Mouse (Mus musculus) adipocyte (in vitro differentiated cells): Measurements from ENCODE around the gene Tec.

Experiments used
- DNase-seq: peaks from one replicate; pipeline ENCODE4 v3.0.0-alpha.2; 2016; ENCODE audit warnings: low spot score

Tec gene

DNA sequence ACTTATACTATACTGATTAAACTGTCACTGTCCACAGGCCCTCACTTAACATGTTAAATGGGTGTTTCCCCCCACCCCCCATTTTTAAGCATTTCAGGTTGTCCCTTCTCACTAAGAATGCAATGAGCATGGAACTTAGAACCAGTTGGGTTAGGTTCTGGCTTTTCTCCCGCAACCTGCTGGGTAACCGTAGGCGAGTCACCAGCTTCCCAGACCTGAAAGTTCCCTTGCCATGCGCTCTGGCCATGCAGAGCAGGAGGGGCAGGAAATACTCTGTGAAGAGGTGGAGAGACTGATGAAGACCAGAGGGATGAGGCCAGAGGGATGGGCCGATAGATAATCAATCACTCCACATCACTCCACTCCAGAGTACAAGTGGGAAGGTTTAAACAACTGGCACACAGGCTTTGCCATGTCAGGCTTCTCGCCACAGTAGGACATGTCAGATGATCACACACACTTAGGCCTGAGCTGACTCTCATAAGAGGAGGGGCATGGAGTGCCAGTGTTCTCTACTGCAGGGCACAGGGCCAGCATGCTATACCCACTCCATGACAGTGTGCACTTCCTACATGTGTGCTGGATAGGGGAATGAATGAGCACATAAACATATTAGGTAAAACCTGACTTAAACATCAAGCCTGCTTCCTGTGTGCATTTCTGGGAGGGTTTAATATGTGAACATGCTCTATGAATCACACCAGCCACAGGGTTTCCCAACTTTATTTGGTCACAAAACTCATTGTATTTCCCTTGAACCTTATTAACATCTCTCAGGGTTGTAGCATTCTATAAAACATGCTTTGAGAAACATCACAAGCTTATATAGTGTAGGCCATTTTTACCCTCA, 13.9 kb downstream of the Tec start:
- DNase-seq: no peak

DNA sequence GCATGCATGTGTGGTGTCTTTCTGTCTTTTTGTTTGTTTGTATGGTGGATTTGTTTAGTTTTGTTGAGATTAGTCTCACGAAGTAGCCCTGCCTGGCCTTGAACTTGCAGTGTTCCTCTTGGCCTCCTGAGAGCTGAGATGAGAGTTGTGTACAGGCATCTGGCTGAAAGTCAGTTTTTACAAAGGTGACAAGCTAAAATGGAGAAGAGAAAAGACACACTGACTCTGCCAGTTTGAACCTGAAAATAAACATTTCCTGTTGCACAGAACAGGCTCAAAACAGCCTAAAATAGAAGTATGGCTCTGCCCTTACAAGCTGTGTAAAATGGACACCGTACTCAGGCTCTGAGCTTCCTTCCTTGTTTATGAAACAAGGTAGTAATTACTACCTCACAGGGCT, 14.9 kb downstream of the Tec start:
- DNase-seq: peak; percentile 23

DNA sequence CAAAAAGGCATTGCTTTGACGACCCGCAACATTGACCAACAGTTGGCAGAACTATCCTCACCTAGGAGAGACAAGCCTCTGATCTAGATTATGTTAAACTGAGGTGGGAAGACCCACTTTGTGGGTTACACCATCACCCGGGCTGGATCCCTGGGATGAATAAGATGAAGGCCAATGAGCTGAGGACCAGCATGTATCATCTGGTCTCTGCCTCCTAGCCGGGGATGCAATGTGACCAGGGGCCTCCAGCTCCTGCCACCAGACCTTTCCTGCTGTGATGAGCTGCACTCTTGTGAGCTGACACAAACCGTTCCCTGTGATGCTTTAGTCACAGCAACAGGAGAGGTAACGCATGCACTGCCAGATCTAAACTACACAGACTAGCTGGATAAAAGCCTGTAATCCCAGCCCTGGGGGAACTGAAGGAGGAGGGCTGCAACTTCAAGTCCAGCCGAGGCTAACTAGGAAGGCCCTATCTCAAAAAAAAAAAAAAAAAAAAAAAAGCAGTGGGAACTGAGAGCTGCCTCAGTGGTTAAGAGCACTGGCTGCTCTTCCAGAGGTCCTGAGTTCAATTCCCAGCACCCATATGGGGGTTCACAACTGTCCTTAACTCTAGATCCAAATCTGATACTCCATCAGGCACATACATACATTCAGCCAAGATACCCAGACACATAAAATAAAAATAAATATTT, 15.8 kb downstream of the Tec start:
- DNase-seq: no peak

DNA sequence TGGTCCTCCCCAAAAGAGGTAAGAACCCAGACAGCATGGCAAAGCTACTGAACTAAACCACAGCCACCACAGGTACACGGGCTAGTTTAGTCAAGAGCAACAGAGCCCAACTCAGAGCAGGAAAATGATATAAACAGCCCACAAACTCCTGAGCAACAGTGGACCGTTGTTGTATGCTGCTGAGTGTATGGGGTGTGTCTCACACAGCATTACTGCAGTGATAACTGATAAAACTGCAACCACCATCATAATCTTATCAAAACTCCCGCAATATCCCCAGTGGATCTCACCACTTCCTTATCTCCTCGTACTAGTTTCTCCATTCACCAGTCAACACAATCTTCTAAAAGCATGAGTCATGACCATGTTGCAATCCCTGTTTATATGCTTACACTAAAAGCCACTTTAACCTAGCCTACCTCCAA, 16.6 kb downstream of the Tec start:
- DNase-seq: no peak

DNA sequence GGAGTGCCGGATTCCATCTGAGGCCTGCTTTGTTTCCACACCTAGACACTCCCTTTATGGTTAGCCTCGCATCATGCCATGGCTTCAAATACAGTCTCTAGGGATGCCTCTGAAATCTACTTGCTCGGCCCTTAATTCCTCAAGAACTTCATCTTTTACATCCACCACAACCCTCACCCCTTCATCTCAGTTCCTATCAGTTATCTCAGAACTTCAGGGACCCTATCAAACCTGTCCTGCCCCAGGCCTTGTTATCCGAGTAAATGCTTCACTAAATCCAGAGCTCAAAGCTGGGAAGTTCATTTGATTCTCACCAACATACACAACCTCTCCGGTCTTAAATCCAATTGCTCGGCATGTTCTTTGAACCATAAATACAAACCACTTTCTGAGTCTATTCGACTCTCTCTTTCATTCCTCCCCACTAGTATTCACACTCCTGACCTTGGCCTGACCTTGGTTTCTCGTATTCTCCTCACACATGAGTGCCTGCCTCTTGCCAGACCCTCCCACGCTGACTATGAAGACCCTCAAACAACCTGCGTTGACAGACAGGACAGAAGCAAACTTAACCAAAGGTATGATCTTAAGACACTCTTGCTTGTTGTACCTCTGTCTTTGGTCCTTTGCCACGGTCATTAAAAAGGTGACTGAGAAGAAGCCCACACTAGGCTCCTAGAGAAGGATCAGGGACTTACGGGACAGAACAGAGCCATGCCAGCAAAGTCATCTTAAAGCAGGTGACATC, 17.2 kb downstream of the Tec start:
- DNase-seq: no peak

DNA sequence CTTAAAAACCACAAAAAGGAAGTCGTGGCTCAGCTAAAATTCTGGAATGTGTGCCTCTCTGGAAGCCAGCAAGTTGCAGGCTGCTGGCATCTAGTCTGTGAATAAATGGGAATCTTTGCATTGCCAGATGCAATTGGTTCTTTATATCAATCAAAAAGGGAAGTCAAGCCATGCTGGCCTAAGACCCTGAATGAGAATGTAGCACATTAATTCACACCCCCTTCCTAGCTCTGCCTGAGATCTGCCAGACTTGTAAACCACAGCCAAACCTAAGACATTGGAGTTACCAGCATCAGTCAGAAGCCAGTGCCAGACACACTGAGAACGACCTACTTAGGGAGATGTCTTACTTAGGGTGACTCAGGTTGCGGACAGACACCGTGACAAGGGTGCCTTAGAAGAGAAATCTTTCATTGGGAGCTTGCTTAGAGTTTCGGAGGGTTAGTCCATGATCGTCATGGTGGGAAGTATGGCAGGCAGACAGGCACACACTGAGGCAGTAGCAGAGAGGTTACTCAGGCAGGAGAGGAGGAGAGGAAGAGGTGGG, 19.3 kb downstream of the Tec start:
- DNase-seq: no peak

DNA sequence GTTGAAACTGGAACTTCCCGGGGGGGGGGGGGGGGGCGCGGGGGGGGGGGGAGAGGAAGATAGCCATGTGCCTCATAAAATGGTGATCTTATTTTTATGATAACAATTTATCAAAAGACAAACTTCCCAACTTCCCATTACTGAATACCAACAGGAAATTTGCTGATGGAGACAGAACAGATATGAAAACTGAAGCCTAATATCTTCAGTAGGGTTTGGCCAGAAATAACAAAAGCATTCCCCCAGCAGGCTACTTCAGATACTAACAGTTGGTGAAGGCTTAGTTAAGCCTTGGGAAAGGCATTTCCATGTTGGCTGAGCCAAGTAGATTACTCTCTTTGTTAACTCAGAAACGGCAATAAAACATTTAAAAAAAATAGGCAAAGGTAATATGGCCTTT, 21.6 kb downstream of the Tec start:
- DNase-seq: no peak

DNA sequence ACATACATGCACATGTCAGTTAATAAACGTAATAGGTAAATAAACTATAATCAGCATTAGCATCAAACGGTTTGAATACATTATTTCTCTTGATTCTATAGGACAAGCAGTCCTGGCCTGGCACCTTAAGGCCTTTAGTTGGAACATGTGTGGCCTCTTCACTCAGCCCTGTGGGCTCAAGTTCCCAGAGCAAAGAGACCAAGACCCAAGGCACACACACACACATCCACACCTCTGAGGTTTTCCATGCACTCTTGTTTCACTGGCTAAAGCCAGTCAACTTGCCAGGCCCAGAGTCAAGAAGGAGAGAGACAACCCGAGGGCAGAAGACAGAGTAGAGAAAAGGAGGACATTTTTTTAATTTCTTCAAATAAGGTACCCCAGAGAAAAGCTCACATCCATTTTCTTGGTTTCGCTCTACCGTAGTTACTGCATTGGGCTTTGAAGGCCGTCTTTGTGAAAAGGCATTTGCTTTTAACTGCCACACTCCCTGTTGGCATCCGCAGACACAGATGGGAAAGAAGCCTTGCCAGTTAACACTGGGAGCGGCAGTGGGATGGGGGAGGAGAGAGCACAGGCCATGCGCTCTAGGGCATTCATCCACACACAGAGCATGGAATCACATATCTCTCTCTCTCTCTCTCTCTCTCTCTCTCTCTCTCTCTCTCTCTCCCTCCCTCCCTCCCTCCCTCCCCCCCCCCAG, 22.2 kb downstream of the Tec start:
- no peak for DNase-seq

DNA sequence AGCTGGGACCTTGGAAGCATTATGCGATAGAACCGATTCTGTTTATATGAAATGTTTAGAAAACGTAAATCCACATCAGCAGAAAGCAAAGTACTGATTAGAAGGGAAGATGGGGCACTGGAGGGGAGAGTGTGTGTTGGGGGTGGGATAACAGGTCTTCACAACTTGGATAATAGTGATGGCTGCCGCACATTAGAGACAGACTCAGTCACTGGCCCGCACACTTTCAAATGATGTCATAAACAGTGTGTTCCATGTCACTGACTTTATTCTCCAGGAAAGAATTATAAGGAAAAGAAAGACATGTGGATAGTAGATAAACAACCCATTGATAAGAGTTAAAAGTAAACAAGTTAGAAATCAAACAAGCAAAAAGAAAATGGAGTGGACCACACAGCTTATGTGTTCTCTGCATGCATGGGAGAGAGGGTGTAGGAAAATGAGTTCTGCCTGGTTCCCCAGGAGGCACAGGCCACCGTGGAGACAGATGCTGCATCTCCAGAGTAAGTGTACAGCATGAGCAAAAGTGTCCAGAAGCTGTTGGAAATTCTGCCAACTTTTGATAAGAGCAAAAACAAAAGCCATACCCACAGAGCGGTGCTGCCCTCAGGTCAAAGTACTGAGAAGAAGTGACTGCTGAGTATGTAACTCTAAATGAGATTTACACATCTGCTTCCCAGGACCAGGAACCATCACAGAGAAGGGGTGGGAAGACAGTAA, 23.3 kb downstream of the Tec start:
- no peak for DNase-seq

DNA sequence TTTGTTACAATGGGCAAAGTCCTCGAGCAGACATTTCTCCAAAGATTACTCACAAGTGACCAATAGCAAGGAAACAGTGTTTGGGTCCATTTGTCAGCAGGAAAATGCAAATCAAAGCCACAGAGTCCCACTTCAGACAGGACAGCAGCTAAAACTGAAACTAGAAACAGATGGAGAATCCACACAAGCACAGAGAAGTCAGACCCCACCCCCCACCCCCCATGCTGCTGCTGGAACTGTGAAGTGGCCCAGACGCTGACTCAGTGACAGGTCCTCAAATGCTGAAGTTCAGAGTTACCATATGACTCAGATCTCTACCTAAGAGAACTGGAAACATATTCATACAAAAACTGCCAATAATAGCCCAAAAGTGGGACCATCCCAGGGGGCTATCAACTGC, 24.0 kb downstream of the Tec start:
- DNase-seq: no peak

DNA sequence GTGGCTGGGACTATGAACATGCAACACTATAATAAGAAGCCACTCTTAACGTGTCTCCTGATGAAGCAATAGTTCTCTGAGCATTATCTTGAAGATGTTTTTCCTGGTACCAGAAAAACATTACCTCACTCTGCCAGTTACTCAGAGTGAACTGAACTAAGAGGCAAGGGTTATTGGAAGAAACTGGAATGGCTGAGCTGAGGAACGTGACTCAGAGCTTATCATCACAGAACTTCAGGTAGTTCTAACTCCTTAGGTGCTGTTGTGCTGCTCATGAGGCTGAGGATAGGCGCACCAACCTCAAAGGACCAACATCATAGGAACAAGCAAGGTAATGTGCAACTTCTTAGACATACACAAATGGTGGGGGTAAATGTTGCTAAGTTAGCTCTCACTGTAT, 28.6 kb downstream of the Tec start:
- DNase-seq: no peak

DNA sequence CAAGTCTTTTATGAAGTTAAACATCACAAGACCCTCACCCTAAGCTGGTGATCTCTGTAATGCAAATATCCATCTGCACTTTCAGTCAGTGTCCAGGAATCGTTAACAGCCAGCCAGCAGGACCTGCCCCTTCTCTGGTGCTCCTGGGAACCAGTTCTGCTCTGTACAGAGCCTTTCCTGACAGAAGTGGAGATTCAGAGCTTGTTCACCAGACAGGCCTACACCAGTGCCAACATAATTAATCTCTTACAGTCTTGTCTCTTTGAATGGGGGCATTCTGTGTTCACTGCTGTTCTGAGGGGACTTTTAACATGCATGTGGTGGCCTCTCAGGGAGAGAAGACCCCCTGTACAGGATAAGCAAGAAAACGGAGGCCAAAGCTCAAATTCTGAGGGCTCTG, 29.3 kb downstream of the Tec start:
- no peak for DNase-seq

DNA sequence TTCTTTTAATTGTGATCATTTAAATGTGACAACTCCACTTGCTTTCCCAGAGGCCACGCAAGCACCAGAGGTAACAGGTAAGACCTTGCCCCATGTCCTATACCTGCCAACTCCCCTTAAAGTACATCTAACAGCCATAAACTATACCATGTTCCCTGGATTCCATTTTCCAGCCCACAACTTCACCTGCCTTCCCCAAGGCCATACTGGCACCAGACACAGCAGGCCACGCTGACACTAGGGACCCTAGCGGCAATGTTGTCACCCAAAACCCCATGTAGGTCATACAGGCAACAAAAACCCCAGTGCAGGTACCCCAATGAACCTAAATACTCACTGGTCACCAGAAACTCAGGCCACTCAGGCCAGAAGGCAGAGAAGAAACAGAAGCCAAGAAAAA, 32.6 kb downstream of the Tec start:
- DNase-seq: no peak

DNA sequence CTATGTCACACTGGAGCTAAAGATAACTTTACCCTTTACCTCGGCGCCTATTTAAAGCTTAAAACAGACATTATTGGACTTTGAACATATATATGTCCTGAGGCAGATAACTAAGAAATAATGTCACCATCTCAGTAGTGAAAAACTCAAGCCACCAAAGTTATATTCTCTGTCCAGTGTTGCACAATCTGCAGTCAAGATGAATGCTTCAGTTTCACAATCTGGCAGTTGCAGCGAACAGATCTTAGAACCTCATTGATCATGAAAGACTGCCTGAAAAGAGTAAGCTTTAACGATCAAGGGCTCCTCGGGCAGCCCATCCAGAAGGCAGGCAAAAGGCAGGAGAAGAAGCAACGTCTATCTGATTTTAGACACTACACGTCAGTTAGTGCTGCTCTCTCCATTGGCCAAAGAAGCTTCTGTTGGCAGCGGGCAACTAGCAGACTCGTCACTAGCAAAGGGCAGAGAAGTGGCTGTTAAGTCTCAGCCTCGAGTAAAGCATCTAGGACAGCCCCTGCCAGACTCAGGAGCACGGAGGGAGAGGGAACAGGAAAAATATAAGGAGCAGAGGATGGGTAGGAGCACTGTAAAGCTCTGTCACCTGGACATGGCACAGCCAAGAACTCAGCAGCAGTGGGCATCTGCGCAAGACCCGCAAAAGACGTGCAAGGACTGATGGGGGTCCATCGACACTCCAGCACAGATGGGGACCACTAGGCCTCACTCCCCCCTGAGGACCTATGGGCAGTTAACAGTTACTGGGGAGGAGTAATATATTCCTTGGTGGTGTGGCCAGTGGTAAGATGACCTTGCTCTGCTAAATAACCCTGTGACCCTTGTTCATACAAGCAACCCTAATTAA, 35.1 kb downstream of the Tec start:
- peak; percentile 24 for DNase-seq

DNA sequence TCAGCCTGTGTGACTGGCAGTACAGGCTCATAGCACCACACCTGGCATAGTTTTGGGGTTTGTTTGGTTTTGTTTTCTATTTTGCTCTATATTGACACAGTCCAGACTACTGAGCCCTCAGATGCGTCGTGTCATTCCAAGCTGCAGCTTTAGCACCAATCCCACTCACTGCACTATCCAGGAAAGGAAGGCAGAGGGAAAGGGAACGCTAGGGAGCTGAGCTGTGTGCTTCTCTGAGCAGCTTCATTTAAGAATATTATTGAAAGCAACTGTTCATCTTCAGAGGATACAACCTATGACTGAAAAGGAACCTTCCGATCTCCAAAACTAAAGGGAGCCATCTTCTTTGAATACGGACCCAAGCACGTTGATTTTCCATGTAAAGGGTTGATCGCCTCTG, 36.1 kb downstream of the Tec start:
- no peak for DNase-seq

DNA sequence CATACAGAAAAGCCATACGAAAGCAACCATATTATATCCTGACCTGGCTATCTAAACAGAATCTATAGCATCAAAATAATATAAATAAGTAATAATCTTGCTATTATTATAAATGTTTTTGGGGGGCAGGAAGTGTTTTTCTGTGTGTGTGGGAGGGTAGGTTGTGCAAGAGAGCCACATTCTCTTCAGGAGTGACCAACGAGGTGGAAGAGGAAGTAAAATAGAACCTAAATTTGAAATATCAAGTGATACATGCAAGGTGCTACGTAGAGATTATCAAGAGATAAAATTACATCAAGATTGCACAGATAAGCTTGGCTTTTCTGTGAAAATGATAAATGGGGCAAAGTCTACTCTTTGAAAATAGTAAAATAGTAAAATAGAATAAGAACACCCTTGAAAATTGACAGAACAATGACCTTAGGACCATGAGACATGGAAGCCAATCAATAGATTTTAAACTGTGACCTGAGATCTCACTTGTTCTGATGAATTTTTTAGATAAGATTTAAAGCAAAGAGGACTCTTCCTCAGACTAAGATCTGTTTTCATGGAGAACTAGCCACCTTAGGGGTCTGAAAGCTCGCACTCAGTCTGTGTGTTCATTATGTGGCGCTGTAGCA, 37.2 kb downstream of the Tec start:
- DNase-seq: no peak

DNA sequence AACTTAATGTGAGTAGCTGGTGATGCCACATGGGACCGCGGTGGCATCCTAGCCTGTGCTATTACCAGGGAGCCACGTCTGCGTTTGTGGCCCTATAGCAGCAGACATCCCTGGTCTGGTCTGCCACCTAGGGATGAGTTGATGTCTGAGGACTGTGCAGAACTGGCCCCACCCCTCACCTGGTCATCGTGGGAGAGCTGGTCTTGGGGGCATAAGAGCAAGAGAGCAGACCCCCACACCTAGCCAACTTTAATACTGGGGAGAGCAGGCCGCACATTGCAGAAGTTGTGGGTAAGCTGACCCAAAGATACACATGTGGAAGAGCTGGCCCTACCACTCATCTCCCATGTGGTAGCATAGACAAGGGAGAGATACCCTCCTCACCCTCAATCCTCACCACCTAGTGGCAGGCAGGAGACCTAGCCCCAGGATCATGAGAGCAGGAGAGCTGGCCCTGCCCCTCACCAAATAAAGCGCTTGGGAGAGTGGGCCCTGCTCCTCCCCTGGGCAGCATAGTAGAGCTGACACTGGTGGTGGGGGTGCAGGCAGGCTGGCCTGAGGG, 38.7 kb downstream of the Tec start:
- DNase-seq: no peak

DNA sequence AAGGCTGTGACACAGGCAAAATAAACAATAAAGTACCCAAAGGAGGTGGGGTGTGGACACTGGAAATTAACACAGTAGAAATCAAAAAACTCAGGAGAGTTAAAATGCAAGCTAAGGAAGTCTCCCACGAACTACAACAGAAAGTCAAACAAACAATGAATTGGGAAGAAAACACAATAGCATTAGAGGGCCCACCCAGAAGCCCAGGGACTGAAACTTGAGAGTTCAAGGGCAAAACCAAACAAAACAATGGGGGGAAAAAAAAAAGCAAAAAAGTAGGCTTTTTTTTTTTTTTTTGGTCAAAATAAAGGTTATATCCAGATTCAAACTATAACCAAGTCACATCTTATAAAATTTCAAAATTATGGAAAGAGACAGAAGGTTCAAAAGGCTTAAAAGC, 39.9 kb downstream of the Tec start:
- DNase-seq: no peak

DNA sequence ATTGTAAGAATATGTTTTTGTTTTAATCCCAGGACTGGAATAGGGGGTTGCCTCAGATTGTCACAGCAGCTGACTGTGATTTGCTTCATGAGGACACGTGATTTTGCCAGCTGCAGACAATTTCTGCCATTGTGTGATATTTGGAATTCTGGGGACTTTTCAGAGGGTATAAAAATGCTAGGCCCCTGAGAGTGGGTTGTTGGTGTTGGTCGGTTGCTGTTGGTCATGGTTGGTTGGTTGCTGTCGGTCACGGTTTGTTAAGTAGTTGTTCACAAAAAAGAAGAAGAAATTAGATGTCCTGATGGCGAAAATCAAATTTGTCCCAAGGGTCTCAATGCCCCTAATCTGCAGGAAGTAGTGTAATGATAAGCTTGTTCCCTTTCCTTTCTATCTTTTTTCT, 40.8 kb downstream of the Tec start:
- DNase-seq: no peak

DNA sequence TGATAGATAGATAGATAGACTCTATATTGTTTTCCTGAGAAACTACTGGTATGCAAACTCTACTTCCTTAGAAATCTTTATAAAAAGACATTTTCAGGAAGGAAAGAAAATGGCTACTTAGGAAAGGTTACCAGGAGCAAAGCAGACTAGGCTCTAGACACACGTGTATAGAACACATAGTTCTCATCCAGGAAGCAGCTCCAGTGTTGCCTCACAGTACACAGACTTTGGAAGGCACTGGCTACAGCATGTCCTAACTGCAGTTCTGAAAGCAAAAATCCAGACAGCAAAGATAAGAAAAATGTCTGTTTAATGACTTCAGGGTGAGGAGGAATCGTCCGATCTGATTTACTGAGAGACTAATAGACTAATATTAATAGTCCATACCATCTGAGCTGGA, 41.8 kb downstream of the Tec start:
- DNase-seq: no peak
